Comparison of ENCODE assay signal across 27 mouse cellular contexts in genomic region chr11:82862638-82863037, GRCm38 (mm10). TPM values are rescaled to one million over a fixed set of nuclear protein-coding genes. Genes with fewer than 3 reads are reported as not detected.
A peak's percentile ranks its signal among the peaks of the same experiment; 100 is the strongest.
DNase-seq lines count a peak whose midpoint lies in the region; ATAC-seq lines count a peak whose summit lies in the region.
"Had no signal": no experiment of that assay in that cellular context is flagged by ENCODE, and none has a peak within 500 bp of the region (broad histone marks: within the 10 kb centered on the region; RNA-seq: fewer than 3 reads in every experiment).

No protein-coding gene starts in this region.

- no peak for ATAC-seq in liver, embryonic 11.5 days (replicated peaks; ENCODE audit: low FRiP score)
- peak; percentile 74 for ATAC-seq in erythroid progenitor cell, adult 5-6 weeks (replicated peaks; ENCODE audit: low FRiP score, poor library complexity, severe bottlenecking)
- ATAC-seq in forebrain, embryonic 15.5 days (replicated peaks): no peak
- ATAC-seq in liver, embryonic 16.5 days (ENCODE audit: low read depth): peak; percentile 64; the same call in 1 of the 2 replicates

- H3K9ac ChIP-seq in liver, embryonic 11.5 days (ENCODE audit: low read depth, low read length): no peak overlapping the region
- no peak overlapping the region for H3K9ac ChIP-seq in forebrain, embryonic 15.5 days (replicated peaks)
- H3K9ac ChIP-seq in liver, embryonic 16.5 days (ENCODE audit: low read depth, low read length): peak overlapping the region; percentile 12; the same call in 1 of the 2 replicates
- H3K9ac ChIP-seq: embryonic facial prominence, embryonic 12.5 days; kidney, embryonic 15.5 days; neural tube, embryonic 15.5 days had no signal

- H3K9me3 ChIP-seq in liver, embryonic 11.5 days (ENCODE audit: control insufficient read depth, low read length): no peaks in the 10 kb centered on the region
- no peaks in the 10 kb centered on the region for H3K9me3 ChIP-seq in forebrain, embryonic 15.5 days
- no peaks in the 10 kb centered on the region for H3K9me3 ChIP-seq in liver, embryonic 16.5 days (replicated peaks; ENCODE audit: control insufficient read depth, low read length)
- H3K9me3 ChIP-seq: embryonic facial prominence, embryonic 12.5 days; kidney, embryonic 15.5 days; limb, embryonic 10.5 days; neural tube, embryonic 15.5 days had no signal

- WGBS in liver, embryonic 11.5 days: 51% methylated on average over 9 of the region's 9 CpGs
- 18% methylated on average over 9 of the region's 9 CpGs for WGBS in forebrain, embryonic 15.5 days
- WGBS in liver, embryonic 16.5 days (ENCODE audit: insufficient replicate concordance): 27% methylated on average over 9 of the region's 9 CpGs

- H3K4me1 ChIP-seq in liver, embryonic 11.5 days (replicated peaks; ENCODE audit: control insufficient read depth, insufficient read depth, low read length): peaks cover 25% of the 10 kb centered on the region
- peaks cover 32% of the 10 kb centered on the region for H3K4me1 ChIP-seq in forebrain, embryonic 15.5 days
- H3K4me1 ChIP-seq in liver, embryonic 16.5 days (ENCODE audit: control insufficient read depth, low read depth, low read length): peaks cover 52% of the 10 kb centered on the region

- no peaks in the 10 kb centered on the region for H3K27me3 ChIP-seq in liver, embryonic 11.5 days (replicated peaks; ENCODE audit: control insufficient read depth, insufficient read depth, low read length)
- no peaks in the 10 kb centered on the region for H3K27me3 ChIP-seq in forebrain, embryonic 15.5 days
- H3K27me3 ChIP-seq in liver, embryonic 16.5 days (ENCODE audit: control insufficient read depth, insufficient read depth, low read depth, low read length): no peaks in the 10 kb centered on the region
- H3K27me3 ChIP-seq: embryonic facial prominence, embryonic 12.5 days; kidney, embryonic 15.5 days; neural tube, embryonic 15.5 days had no signal

- H3K4me2 ChIP-seq in liver, embryonic 11.5 days: 0 out of 2 replicates have a peak overlapping the region, but pooled peaks have one; percentile 2
- H3K4me2 ChIP-seq in forebrain, embryonic 15.5 days (replicated peaks): no peak overlapping the region
- peak overlapping the region; percentile 38 for H3K4me2 ChIP-seq in liver, embryonic 16.5 days (ENCODE audit: low read depth, low read length)
- H3K4me2 ChIP-seq: embryonic facial prominence, embryonic 12.5 days; heart, embryonic 11.5 days; kidney, embryonic 15.5 days; neural tube, embryonic 15.5 days had no signal

- H3K27ac ChIP-seq in liver, embryonic 11.5 days (ENCODE audit: low read depth, low read length): no peak overlapping the region
- peak overlapping the region; percentile 66 for H3K27ac ChIP-seq in forebrain, embryonic 15.5 days (replicated peaks)
- peak overlapping the region; percentile 68 for H3K27ac ChIP-seq in liver, embryonic 16.5 days (ENCODE audit: low read length)
- H3K27ac ChIP-seq: embryonic facial prominence, embryonic 12.5 days; limb, embryonic 10.5 days; neural tube, embryonic 15.5 days had no signal

- H3K36me3 ChIP-seq in liver, embryonic 11.5 days (ENCODE audit: control insufficient read depth, insufficient read depth, low read length): no peaks in the 10 kb centered on the region
- no peaks in the 10 kb centered on the region for H3K36me3 ChIP-seq in forebrain, embryonic 15.5 days
- peaks cover 2% of the 10 kb centered on the region; the same call in 1 of the 2 replicates for H3K36me3 ChIP-seq in liver, embryonic 16.5 days (ENCODE audit: control insufficient read depth, insufficient read depth)
- H3K36me3 ChIP-seq: embryonic facial prominence, embryonic 12.5 days; kidney, embryonic 15.5 days; limb, embryonic 10.5 days; neural tube, embryonic 15.5 days had no signal

- no peak for DNase-seq in liver, embryonic 11.5 days (ENCODE audit: low spot score)
- DNase-seq in liver: no peak
- no peak for DNase-seq in kidney, postnatal 14 days
- DNase-seq in adrenal gland, adult (ENCODE audit: inconsistent age in 2 of 2, low spot score in 1 of 2): no peak
- no peak for DNase-seq in layer of hippocampus, postnatal 36 days
- DNase-seq: adrenal gland, adult 2 months; cerebellum, adult 18-20 months; cerebellum, postnatal 14 days; gastrocnemius, postnatal 10 days; heart, postnatal 14 days; kidney, adult 11 months; lung, postnatal 10 days; thymus, adult 2 months; thymus, postnatal 4 days had no signal

- H3K4me3 ChIP-seq in liver, embryonic 11.5 days (ENCODE audit: low read depth, low read length): no peak overlapping the region
- H3K4me3 ChIP-seq in forebrain, embryonic 15.5 days: no peak overlapping the region
- H3K4me3 ChIP-seq in liver, embryonic 16.5 days (ENCODE audit: low read depth, low read length): no peak overlapping the region
- H3K4me3 ChIP-seq: embryonic facial prominence, embryonic 12.5 days; kidney, embryonic 15.5 days; limb, embryonic 10.5 days; neural tube, embryonic 15.5 days had no signal

RNA-seq across cellular contexts. Expression of gene Rffl, which starts 8.4 kb away (rescaled TPM):
- polyA plus RNA-seq in liver, embryonic 11.5 days (2014; fragmentation: Nextera tagmentation; extraction: Ambion mirVana): 27.5 and 29.7 TPM in 2 replicates
- 57.4 and 59.5 TPM in 2 replicates for total RNA-seq in erythroid progenitor cell, adult 5-6 weeks (2015; ENCODE audit: low replicate concordance)
- total RNA-seq in erythroid progenitor cell, adult 5-6 weeks (2017; ENCODE audit: low replicate concordance): 78.4 and 78.7 TPM in 2 replicates
- polyA plus RNA-seq in forebrain, embryonic 15.5 days (2015; fragmentation: Nextera tagmentation; extraction: Ambion mirVana): 8.7 and 10.0 TPM in 2 replicates
- polyA plus RNA-seq in liver, embryonic 16.5 days (2015; fragmentation: Nextera tagmentation; extraction: Ambion mirVana): 25.8 and 26.4 TPM in 2 replicates
- 10 to 100 TPM; 10.7 to 11.7 TPM for total RNA-seq in layer of hippocampus, postnatal 36 days (2021)

RNA-seq across cellular contexts. Expression of gene Rad51d, which starts 27.8 kb away (rescaled TPM):
- 14.4 and 14.8 TPM in 2 replicates for polyA plus RNA-seq in liver, embryonic 11.5 days (2014; fragmentation: Nextera tagmentation; extraction: Ambion mirVana)
- total RNA-seq in erythroid progenitor cell, adult 5-6 weeks (2015; ENCODE audit: low replicate concordance): 2.9 and 5.9 TPM in 2 replicates
- total RNA-seq in erythroid progenitor cell, adult 5-6 weeks (2017; ENCODE audit: low replicate concordance): 4.4 and 4.5 TPM in 2 replicates
- 13.5 and 14.2 TPM in 2 replicates for polyA plus RNA-seq in forebrain, embryonic 15.5 days (2015; fragmentation: Nextera tagmentation; extraction: Ambion mirVana)
- 4.1 and 4.7 TPM in 2 replicates for polyA plus RNA-seq in liver, embryonic 16.5 days (2015; fragmentation: Nextera tagmentation; extraction: Ambion mirVana)
- 10 to 100 TPM; 14.1 to 15.7 TPM for total RNA-seq in layer of hippocampus, postnatal 36 days (2021)

RNA-seq across cellular contexts. Expression of gene Fndc8, which starts 29.3 kb away (rescaled TPM):
- 0.13 and 0.15 TPM in 2 replicates for polyA plus RNA-seq in liver, embryonic 11.5 days (2014; fragmentation: Nextera tagmentation; extraction: Ambion mirVana)
- total RNA-seq in erythroid progenitor cell, adult 5-6 weeks (2015; ENCODE audit: low replicate concordance): not detected in 2 replicates
- not detected in 2 replicates for total RNA-seq in erythroid progenitor cell, adult 5-6 weeks (2017; ENCODE audit: low replicate concordance)
- 0.23 and 0.60 TPM in 2 replicates for polyA plus RNA-seq in forebrain, embryonic 15.5 days (2015; fragmentation: Nextera tagmentation; extraction: Ambion mirVana)
- polyA plus RNA-seq in liver, embryonic 16.5 days (2015; fragmentation: Nextera tagmentation; extraction: Ambion mirVana): 0.09 and 0.12 TPM in 2 replicates
- total RNA-seq in layer of hippocampus, postnatal 36 days (2021): not detected
- total RNA-seq: ES-E14; gastrocnemius, postnatal 10 days; granulocyte monocyte progenitor cell, adult 5-6 weeks; heart, postnatal 14 days; layer of hippocampus, postnatal 14 days; liver, adult 2 months had no signal
- polyA plus RNA-seq: heart, embryonic 11.5 days; liver, adult 2 months; stomach, postnatal 0 days had no signal

RNA-seq across cellular contexts. Expression of gene Nle1, which starts 45.6 kb away (rescaled TPM):
- 43.4 and 44.9 TPM in 2 replicates for polyA plus RNA-seq in liver, embryonic 11.5 days (2014; fragmentation: Nextera tagmentation; extraction: Ambion mirVana)
- 2.5 and 7.1 TPM in 2 replicates for total RNA-seq in erythroid progenitor cell, adult 5-6 weeks (2015; ENCODE audit: low replicate concordance)
- 1.1 and 2.6 TPM in 2 replicates for total RNA-seq in erythroid progenitor cell, adult 5-6 weeks (2017; ENCODE audit: low replicate concordance)
- polyA plus RNA-seq in forebrain, embryonic 15.5 days (2015; fragmentation: Nextera tagmentation; extraction: Ambion mirVana): 32.0 and 37.5 TPM in 2 replicates
- 9.1 and 10.7 TPM in 2 replicates for polyA plus RNA-seq in liver, embryonic 16.5 days (2015; fragmentation: Nextera tagmentation; extraction: Ambion mirVana)
- total RNA-seq in layer of hippocampus, postnatal 36 days (2021): 10 to 100 TPM; 44.6 to 49.0 TPM

RNA-seq across cellular contexts. Expression of gene Unc45b, which starts 47.7 kb away (rescaled TPM):
- polyA plus RNA-seq in liver, embryonic 11.5 days (2014; fragmentation: Nextera tagmentation; extraction: Ambion mirVana): 1.8 and 4.5 TPM in 2 replicates
- not detected in 2 replicates for total RNA-seq in erythroid progenitor cell, adult 5-6 weeks (2015; ENCODE audit: low replicate concordance)
- not detected in 2 replicates for total RNA-seq in erythroid progenitor cell, adult 5-6 weeks (2017; ENCODE audit: low replicate concordance)
- polyA plus RNA-seq in forebrain, embryonic 15.5 days (2015; fragmentation: Nextera tagmentation; extraction: Ambion mirVana): 1.0 and 1.3 TPM in 2 replicates
- 1.4 and 2.4 TPM in 2 replicates for polyA plus RNA-seq in liver, embryonic 16.5 days (2015; fragmentation: Nextera tagmentation; extraction: Ambion mirVana)
- total RNA-seq in layer of hippocampus, postnatal 36 days (2021): 1 to 10 TPM; 1.6 to 2.3 TPM
- total RNA-seq: granulocyte monocyte progenitor cell, adult 5-6 weeks had no signal

Comparison
In these comparisons a context has a peak if more than half of its experiments do, and no peak if none do; other contexts are left out.
1. ATAC-seq: peak in erythroid progenitor cell, adult 5-6 weeks (single experiment) and liver, embryonic 16.5 days (single experiment); none in liver, embryonic 11.5 days (single experiment) and forebrain, embryonic 15.5 days (single experiment).